Mouse (Mus musculus): ENCODE measurements around the gene Map3k20. TPM values are rescaled to one million over a fixed set of nuclear protein-coding genes. Genes with fewer than 3 reads are reported as not detected.

Map3k20 gene
- total RNA-seq, 1 experiment = 20.3 TPM

- in situ Hi-C loops (cut with MboI; ENCODE audit: low sequenced_read_pairs in 2 of 2, unreplicated experiment in 2 of 2) = no loop called here
- H3K36me3 ChIP-seq (ENCODE audit: control insufficient read depth, insufficient read depth, low read length, poor library complexity, severe bottlenecking) = peaks cover 6% of the 10 kb centered on the region; the same call in 1 of the 2 replicates
- no peak overlapping the region for H3K9ac ChIP-seq (ENCODE audit: insufficient read depth, low read depth, low read length, poor library complexity, severe bottlenecking)
- no peak overlapping the region for H3K27ac ChIP-seq (ENCODE audit: insufficient read depth, low read depth, low read length, poor library complexity, severe bottlenecking)
- H3K9me3 ChIP-seq (ENCODE audit: control insufficient read depth, insufficient read depth, low read depth, low read length) = no peaks in the 10 kb centered on the region
- DNase-seq (ENCODE audit: low read depth, low spot score) = no peak
- H3K4me3 ChIP-seq (ENCODE audit: insufficient read depth in 1 of 2, low read depth in 1 of 2, low read length in 2 of 2, poor library complexity in 1 of 2, severe bottlenecking in 1 of 2) = no peak overlapping the region
- TF ChIP-seq CHD2 (IDR thresholded peaks at IDR 0.05; ENCODE audit: low read depth, low read length) (no peak), MAFK (IDR thresholded peaks at IDR 0.05; ENCODE audit: insufficient read depth, low read depth, low read length) (no peak), ZNF384 (IDR thresholded peaks at IDR 0.05; ENCODE audit: low read depth, low read length) (no peak), ZC3H11A (IDR thresholded peaks at IDR 0.05; ENCODE audit: borderline replicate concordance, low read depth, low read length) (no peak), HCFC1 (IDR thresholded peaks at IDR 0.05; ENCODE audit: borderline replicate concordance, insufficient read depth, low read length) (no peak)
- no peaks in the 10 kb centered on the region for H3K4me1 ChIP-seq (ENCODE audit: control insufficient read depth in 2 of 2, insufficient read depth in 2 of 2, low read length in 2 of 2, poor library complexity in 1 of 2)
Observed at GRCm38 (mm10) chr2:72301194-72301916, 15.9 kb downstream of the Map3k20 start.

GRCm38 (mm10) chr2:72305738-72306137, 20.3 kb downstream of the Map3k20 start:
- DNase-seq (ENCODE audit: low read depth, low spot score) = no peak
- no peaks in the 10 kb centered on the region for H3K4me1 ChIP-seq (ENCODE audit: control insufficient read depth in 2 of 2, insufficient read depth in 2 of 2, low read length in 2 of 2, poor library complexity in 1 of 2)
- H3K36me3 ChIP-seq (ENCODE audit: control insufficient read depth, insufficient read depth, low read length, poor library complexity, severe bottlenecking) = peaks cover 5% of the 10 kb centered on the region; the same call in 1 of the 2 replicates
- in situ Hi-C loops (cut with MboI; ENCODE audit: low sequenced_read_pairs in 2 of 2, unreplicated experiment in 2 of 2) = no loop called here
- no peak overlapping the region for H3K27ac ChIP-seq (ENCODE audit: insufficient read depth, low read depth, low read length, poor library complexity, severe bottlenecking)
- no peak for TF ChIP-seq MAFK (IDR thresholded peaks at IDR 0.05; ENCODE audit: insufficient read depth, low read depth, low read length)
- no peak for TF ChIP-seq ZNF384 (IDR thresholded peaks at IDR 0.05; ENCODE audit: low read depth, low read length)
- TF ChIP-seq CHD2 (IDR thresholded peaks at IDR 0.05; ENCODE audit: low read depth, low read length) = no peak
- TF ChIP-seq ZC3H11A (IDR thresholded peaks at IDR 0.05; ENCODE audit: borderline replicate concordance, low read depth, low read length) = no peak
- H3K9ac ChIP-seq (ENCODE audit: insufficient read depth, low read depth, low read length, poor library complexity, severe bottlenecking) = no peak overlapping the region
- H3K9me3 ChIP-seq (ENCODE audit: control insufficient read depth, insufficient read depth, low read depth, low read length) = no peaks in the 10 kb centered on the region
- H3K4me3 ChIP-seq (ENCODE audit: insufficient read depth in 1 of 2, low read depth in 1 of 2, low read length in 2 of 2, poor library complexity in 1 of 2, severe bottlenecking in 1 of 2) = no peak overlapping the region

GRCm38 (mm10) chr2:72308351-72308750, 22.9 kb downstream of the Map3k20 start:
- no peak overlapping the region for H3K4me3 ChIP-seq (ENCODE audit: insufficient read depth in 1 of 2, low read depth in 1 of 2, low read length in 2 of 2, poor library complexity in 1 of 2, severe bottlenecking in 1 of 2)
- DNase-seq (ENCODE audit: low read depth, low spot score) = no peak
- no peak for TF ChIP-seq ZNF384 (IDR thresholded peaks at IDR 0.05; ENCODE audit: low read depth, low read length)
- no peak for TF ChIP-seq ZC3H11A (IDR thresholded peaks at IDR 0.05; ENCODE audit: borderline replicate concordance, low read depth, low read length)
- TF ChIP-seq CHD2 (IDR thresholded peaks at IDR 0.05; ENCODE audit: low read depth, low read length) = no peak
- TF ChIP-seq HCFC1 (IDR thresholded peaks at IDR 0.05; ENCODE audit: borderline replicate concordance, insufficient read depth, low read length) = no peak
- TF ChIP-seq MAFK (IDR thresholded peaks at IDR 0.05; ENCODE audit: insufficient read depth, low read depth, low read length) = no peak
- no peak overlapping the region for H3K9ac ChIP-seq (ENCODE audit: insufficient read depth, low read depth, low read length, poor library complexity, severe bottlenecking)
- peaks cover 6% of the 10 kb centered on the region; the same call in 1 of the 2 replicates for H3K36me3 ChIP-seq (ENCODE audit: control insufficient read depth, insufficient read depth, low read length, poor library complexity, severe bottlenecking)
- in situ Hi-C loops (cut with MboI; ENCODE audit: low sequenced_read_pairs in 2 of 2, unreplicated experiment in 2 of 2) = no loop called here
- no peaks in the 10 kb centered on the region for H3K9me3 ChIP-seq (ENCODE audit: control insufficient read depth, insufficient read depth, low read depth, low read length)
- H3K4me1 ChIP-seq (ENCODE audit: control insufficient read depth in 2 of 2, insufficient read depth in 2 of 2, low read length in 2 of 2, poor library complexity in 1 of 2) = no peaks in the 10 kb centered on the region
- no peak overlapping the region for H3K27ac ChIP-seq (ENCODE audit: insufficient read depth, low read depth, low read length, poor library complexity, severe bottlenecking)

GRCm38 (mm10) chr2:72308981-72309380, 23.5 kb downstream of the Map3k20 start:
- TF ChIP-seq CHD2 (IDR thresholded peaks at IDR 0.05; ENCODE audit: low read depth, low read length) = no peak
- TF ChIP-seq MAFK (IDR thresholded peaks at IDR 0.05; ENCODE audit: insufficient read depth, low read depth, low read length) = no peak
- TF ChIP-seq HCFC1 (IDR thresholded peaks at IDR 0.05; ENCODE audit: borderline replicate concordance, insufficient read depth, low read length) = no peak
- no peak for TF ChIP-seq ZNF384 (IDR thresholded peaks at IDR 0.05; ENCODE audit: low read depth, low read length)
- no peak for TF ChIP-seq ZC3H11A (IDR thresholded peaks at IDR 0.05; ENCODE audit: borderline replicate concordance, low read depth, low read length)
- peaks cover 6% of the 10 kb centered on the region; the same call in 1 of the 2 replicates for H3K36me3 ChIP-seq (ENCODE audit: control insufficient read depth, insufficient read depth, low read length, poor library complexity, severe bottlenecking)
- no peaks in the 10 kb centered on the region for H3K4me1 ChIP-seq (ENCODE audit: control insufficient read depth in 2 of 2, insufficient read depth in 2 of 2, low read length in 2 of 2, poor library complexity in 1 of 2)
- no peak overlapping the region for H3K9ac ChIP-seq (ENCODE audit: insufficient read depth, low read depth, low read length, poor library complexity, severe bottlenecking)
- H3K4me3 ChIP-seq (ENCODE audit: insufficient read depth in 1 of 2, low read depth in 1 of 2, low read length in 2 of 2, poor library complexity in 1 of 2, severe bottlenecking in 1 of 2) = no peak overlapping the region
- DNase-seq (ENCODE audit: low read depth, low spot score) = no peak
- in situ Hi-C loops (cut with MboI; ENCODE audit: low sequenced_read_pairs in 2 of 2, unreplicated experiment in 2 of 2) = no loop called here
- H3K27ac ChIP-seq (ENCODE audit: insufficient read depth, low read depth, low read length, poor library complexity, severe bottlenecking) = no peak overlapping the region
- no peaks in the 10 kb centered on the region for H3K9me3 ChIP-seq (ENCODE audit: control insufficient read depth, insufficient read depth, low read depth, low read length)

Measured in ES-E14 (cell line).